Mouse (Mus musculus) neural tube, embryonic 15.5 days (tissue): ENCODE data around the gene Cd177. TPM values are rescaled to one million over a fixed set of nuclear protein-coding genes. Genes with fewer than 3 reads are reported as not detected.
"Not testable (repeated sequence)": the region's sequence is repeated elsewhere in the genome, so short reads cannot be mapped to it uniquely, and the experiment has no call there.

ENCODE experiments used
- ATAC-seq: fragments of 200-750 bp; cut with Nextera tagmentation; 2 replicates; pipeline ENCODE4 v1.8.0; 2017; ENCODE audit warnings: mild to moderate bottlenecking, moderate TSS enrichment, moderate library complexity; ENCODE audit not compliant: low FRiP score
- H3K27ac ChIP-seq: fragments of 300-500 bp; sonication (generic); replicated peaks from 2 replicates; pipeline ENCODE4 v1.5.1; 2015; ENCODE audit warnings: mild to moderate bottlenecking, inconsistent platforms
- H3K27me3 ChIP-seq: fragments of 300-500 bp; sonication (generic); replicated peaks from 2 replicates; pipeline ENCODE4 v1.6.1; 2015; ENCODE audit warnings: inconsistent platforms
- H3K36me3 ChIP-seq: fragments of 300-500 bp; sonication (generic); 2 replicates; pipeline ENCODE4 v1.6.1; 2015; ENCODE audit warnings: inconsistent platforms
- H3K4me1 ChIP-seq: fragments of 300-500 bp; sonication (generic); 2 replicates; pipeline ENCODE4 v1.6.1; 2015; ENCODE audit warnings: inconsistent platforms
- H3K4me2 ChIP-seq: fragments of 300-500 bp; sonication (generic); 2 replicates; pipeline ENCODE4 v1.6.1; 2015; ENCODE audit warnings: inconsistent platforms, mild to moderate bottlenecking, moderate library complexity
- H3K4me3 ChIP-seq: fragments of 300-500 bp; sonication (generic); replicated peaks from 2 replicates; pipeline ENCODE4 v1.5.1; 2015; ENCODE audit warnings: mild to moderate bottlenecking, inconsistent platforms
- H3K9ac ChIP-seq: fragments of 300-500 bp; sonication (generic); replicated peaks from 2 replicates; pipeline ENCODE4 v1.6.1; 2015; ENCODE audit warnings: mild to moderate bottlenecking, inconsistent platforms
- H3K9me3 ChIP-seq: fragments of 300-500 bp; sonication (generic); replicated peaks from 2 replicates; pipeline ENCODE4 v1.6.1; 2016; ENCODE audit warnings: inconsistent platforms
- WGBS: fragments of 180-500 bp; shearing (Covaris S2); methylation state at CpG from one replicate; pipeline ENCODE4 v1.1.7; 2015; ENCODE audit warnings: mixed read lengths; 5-methylcytosine and 5-hydroxymethylcytosine counted together
- polyA plus RNA-seq: library from polyadenylated mRNA; unstranded; fragments of >200 nt; fragmentation: Nextera tagmentation; extraction: Ambion mirVana; gene quantifications from 2 replicates; pipeline ENCODE4 v1.2.1, GENCODE M21; 2015

Gene Cd177
- 0.19 and 0.20 TPM in 2 replicates for polyA plus RNA-seq

DNA sequence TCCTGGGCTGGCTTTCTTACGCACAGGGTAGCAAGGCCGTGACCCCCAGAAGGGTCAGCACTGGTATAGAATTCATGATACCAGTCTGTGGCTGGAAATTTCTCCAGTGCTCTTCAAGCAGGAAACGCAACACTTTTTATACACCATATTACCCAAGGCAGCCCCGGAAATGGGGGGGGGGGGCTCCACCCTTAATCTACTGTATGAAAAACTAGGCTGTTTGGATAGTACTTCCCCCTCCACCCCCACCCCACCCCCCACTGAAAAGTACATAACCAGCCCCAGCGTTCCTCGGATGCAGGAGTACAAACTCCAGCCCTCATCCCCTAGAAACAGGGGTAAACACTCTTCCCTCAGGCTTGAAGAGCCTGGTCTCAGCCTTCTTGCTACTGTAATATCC is at the start of gene Cd177:
TSS of gene Cd177 (minus strand) at position 101 of the 400 bp plus-strand sequence.
- Histone ChIP-seq H3K9ac (no peak within 1 kb of the TSS), H3K4me1 (no peaks in the 10 kb centered on the region), H3K4me3 (no peak within 1 kb of the TSS), H3K27ac (no peak within 1 kb of the TSS), H3K9me3 (no peaks in the 10 kb centered on the region), H3K27me3 (no peaks in the 10 kb centered on the region), H3K4me2 (no peak within 1 kb of the TSS), H3K36me3 (no peaks in the 10 kb centered on the region)
- 86% methylated on average over 6 of the region's 6 CpGs for WGBS
- no peak for ATAC-seq

DNA sequence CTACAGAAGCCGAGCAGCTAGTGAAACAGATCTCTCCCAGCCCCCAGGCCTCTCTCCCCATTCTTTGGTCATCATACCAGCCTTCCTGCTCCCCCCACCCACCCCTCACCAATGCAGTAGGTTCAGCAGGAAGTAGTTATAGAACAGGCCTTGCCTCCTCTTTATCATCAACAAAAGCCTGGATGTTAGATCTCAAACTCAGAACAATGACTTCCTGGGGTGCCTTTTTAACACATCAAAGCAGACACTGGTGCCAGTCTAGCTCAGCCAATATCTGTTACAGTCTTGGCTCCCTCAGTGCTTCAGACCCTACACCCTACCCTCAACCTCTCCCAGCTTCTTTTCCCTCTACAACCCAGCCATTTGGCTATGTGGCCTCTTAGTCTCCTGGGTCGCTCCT is 48.9 kb upstream of the Cd177 start:
- ATAC-seq: no peak
- H3K27me3 ChIP-seq: no peaks in the 10 kb centered on the region
- H3K4me2 ChIP-seq: no peak overlapping the region
- H3K9ac ChIP-seq: no peak overlapping the region
- H3K4me1 ChIP-seq: 0 out of 2 replicates have a peak, but pooled peaks cover 5% of the 10 kb centered on the region
- no peak overlapping the region for H3K4me3 ChIP-seq
- H3K36me3 ChIP-seq: no peaks in the 10 kb centered on the region
- H3K9me3 ChIP-seq: no peaks in the 10 kb centered on the region
- no peak overlapping the region for H3K27ac ChIP-seq
- 30% methylated on average over 2 of the region's 2 CpGs for WGBS

DNA sequence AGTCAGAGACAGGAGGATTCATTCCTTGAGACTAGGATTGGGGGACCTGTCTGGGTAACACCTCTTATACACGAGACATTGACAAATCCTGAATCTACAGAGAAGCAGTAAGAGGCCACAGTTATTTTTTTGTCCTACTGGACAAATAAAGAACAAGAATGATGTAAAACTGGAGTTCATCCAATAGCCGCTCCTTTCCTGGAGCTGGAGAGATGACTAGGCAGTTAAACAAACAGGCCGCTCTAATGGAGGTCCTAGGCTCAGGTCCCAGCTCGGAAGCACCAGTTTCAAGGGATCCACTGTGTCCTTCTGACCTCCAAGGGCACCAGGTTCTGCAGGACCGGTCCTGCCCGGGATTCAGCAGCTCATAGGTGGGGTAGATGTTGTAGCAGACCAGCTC is 44.7 kb upstream of the Cd177 start:
- Histone ChIP-seq H3K27me3 (no peaks in the 10 kb centered on the region), H3K9ac (no peak overlapping the region), H3K36me3 (no peaks in the 10 kb centered on the region), H3K4me2 (no peak overlapping the region), H3K4me3 (no peak overlapping the region), H3K9me3 (no peaks in the 10 kb centered on the region), H3K4me1 (no peaks in the 10 kb centered on the region), H3K27ac (no peak overlapping the region)
- WGBS: 62% methylated on average over 6 of the region's 6 CpGs
- no peak for ATAC-seq

GRCm38 (mm10) chr7:24802149-24802767 is 42.1 kb upstream of the Cd177 start:
- 85% methylated on average over 7 of the region's 7 CpGs for WGBS

GRCm38 (mm10) chr7:24797918-24798317 is 37.8 kb upstream of the Cd177 start:
- 83% methylated on average over 1 of the region's 1 CpGs for WGBS
- Histone ChIP-seq H3K4me2 (no peak overlapping the region), H3K27me3 (no peaks in the 10 kb centered on the region), H3K4me3 (no peak overlapping the region), H3K9ac (no peak overlapping the region), H3K36me3 (no peaks in the 10 kb centered on the region), H3K9me3 (0 out of 2 replicates have a peak, but pooled peaks cover 11% of the 10 kb centered on the region), H3K4me1 (no peaks in the 10 kb centered on the region), H3K27ac (no peak overlapping the region)
- ATAC-seq: no peak

More at GRCm38 (mm10) chr7:24802149-24802767, 42.1 kb upstream of the Cd177 start:
- Histone ChIP-seq H3K9me3 (no peaks in the 10 kb centered on the region), H3K27me3 (no peaks in the 10 kb centered on the region), H3K27ac (no peak overlapping the region), H3K4me2 (no peak overlapping the region), H3K4me3 (no peak overlapping the region), H3K36me3 (no peaks in the 10 kb centered on the region), H3K9ac (no peak overlapping the region), H3K4me1 (no peaks in the 10 kb centered on the region)
- ATAC-seq: no peak

GRCm38 (mm10) chr7:24776918-24777317 is 16.8 kb upstream of the Cd177 start, which contains the start of gene Ceacam10:
Gene Ceacam10 (plus strand): TSS chr7:24777206.
- ATAC-seq, H3K4me2 ChIP-seq, H3K27me3 ChIP-seq, H3K4me3 ChIP-seq, H3K9ac ChIP-seq, H3K27ac ChIP-seq, H3K9me3 ChIP-seq, H3K4me1 ChIP-seq, H3K36me3 ChIP-seq: not testable (repeated sequence)
- WGBS: 44% methylated on average over 4 of the region's 4 CpGs

DNA sequence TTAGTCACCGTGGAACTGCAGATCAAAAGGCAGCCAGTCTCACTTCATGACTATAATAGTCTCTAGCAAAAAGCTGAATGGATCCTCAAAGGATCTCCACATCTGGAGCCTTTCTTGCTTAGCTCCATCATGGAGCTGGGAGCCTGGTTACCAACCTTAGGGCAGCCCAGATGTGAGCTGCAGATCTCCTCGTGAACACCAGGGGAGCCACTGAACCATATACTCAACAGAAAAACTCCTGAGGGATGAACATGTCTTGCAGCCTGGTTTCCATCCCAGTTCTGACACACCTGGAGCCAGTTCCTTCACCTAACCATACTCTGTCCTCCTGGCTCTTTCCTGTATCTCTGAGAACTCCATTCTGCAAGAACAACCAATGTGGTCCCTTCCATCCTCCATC is 16.0 kb upstream of the Cd177 start:
- no peak overlapping the region for H3K4me2 ChIP-seq
- 85% methylated on average over 2 of the region's 2 CpGs for WGBS
- H3K9me3 ChIP-seq: no peaks in the 10 kb centered on the region
- no peak overlapping the region for H3K4me3 ChIP-seq
- H3K4me1 ChIP-seq: no peaks in the 10 kb centered on the region
- H3K27me3 ChIP-seq: no peaks in the 10 kb centered on the region
- H3K9ac ChIP-seq: no peak overlapping the region
- no peak overlapping the region for H3K27ac ChIP-seq
- no peak for ATAC-seq
- no peaks in the 10 kb centered on the region for H3K36me3 ChIP-seq

DNA sequence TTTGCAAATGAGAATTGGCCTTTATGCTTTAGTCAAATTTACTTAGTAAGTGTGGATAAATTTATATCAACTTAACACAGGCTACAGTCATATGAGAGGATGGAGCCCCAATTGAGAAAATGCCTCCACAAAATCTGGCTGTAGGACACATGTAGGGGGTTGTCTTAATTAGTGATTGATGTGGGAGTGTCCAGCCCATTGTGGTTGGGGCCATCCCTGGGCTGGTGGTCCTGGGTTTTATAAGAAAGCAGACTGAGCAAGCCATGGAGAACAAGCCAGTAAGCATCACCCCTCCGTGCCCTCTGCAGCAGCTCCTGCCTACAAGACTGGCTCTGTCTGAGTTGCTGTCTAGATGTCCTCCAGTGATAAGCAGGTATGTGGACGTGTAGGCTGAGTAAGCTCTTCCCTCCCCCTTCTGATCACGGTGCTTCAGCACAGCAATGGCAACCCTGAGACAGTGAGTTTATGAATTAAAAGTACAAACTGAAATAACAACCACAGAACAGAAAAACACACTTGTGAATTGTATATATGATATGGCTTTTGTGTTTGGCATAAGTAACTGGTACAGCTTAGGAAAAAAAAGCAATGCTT is 13.9 kb upstream of the Cd177 start:
- 62% methylated on average over 3 of the region's 3 CpGs for WGBS
- H3K9me3 ChIP-seq: no peaks in the 10 kb centered on the region
- no peaks in the 10 kb centered on the region for H3K4me1 ChIP-seq
- H3K27ac ChIP-seq: no peak overlapping the region
- no peaks in the 10 kb centered on the region for H3K27me3 ChIP-seq
- no peak overlapping the region for H3K9ac ChIP-seq
- ATAC-seq: no peak
- H3K4me2 ChIP-seq: no peak overlapping the region
- H3K36me3 ChIP-seq: no peaks in the 10 kb centered on the region
- H3K4me3 ChIP-seq: no peak overlapping the region

- H3K9me3 ChIP-seq: no peaks in the 10 kb centered on the region
- ATAC-seq: no peak
- no peak overlapping the region for H3K9ac ChIP-seq
- no peaks in the 10 kb centered on the region for H3K4me1 ChIP-seq
- no peak overlapping the region for H3K4me2 ChIP-seq
- H3K36me3 ChIP-seq: no peaks in the 10 kb centered on the region
- H3K4me3 ChIP-seq: no peak overlapping the region
- no peak overlapping the region for H3K27ac ChIP-seq
- H3K27me3 ChIP-seq: no peaks in the 10 kb centered on the region
Observed at GRCm38 (mm10) chr7:24771361-24771760, 11.2 kb upstream of the Cd177 start.

GRCm38 (mm10) chr7:24762574-24762973 is 2.5 kb upstream of the Cd177 start:
- Histone ChIP-seq H3K4me2 (no peak overlapping the region), H3K36me3 (no peaks in the 10 kb centered on the region), H3K4me3 (no peak overlapping the region), H3K9ac (no peak overlapping the region), H3K9me3 (no peaks in the 10 kb centered on the region), H3K27me3 (no peaks in the 10 kb centered on the region), H3K27ac (no peak overlapping the region), H3K4me1 (no peaks in the 10 kb centered on the region)
- no peak for ATAC-seq
- WGBS: 94% methylated on average over 8 of the region's 8 CpGs

GRCm38 (mm10) chr7:24761161-24761560 is 1.1 kb upstream of the Cd177 start:
- H3K4me1 ChIP-seq: no peaks in the 10 kb centered on the region
- ATAC-seq: no peak
- no peaks in the 10 kb centered on the region for H3K36me3 ChIP-seq
- H3K9ac ChIP-seq: no peak overlapping the region
- H3K27ac ChIP-seq: no peak overlapping the region
- 78% methylated on average over 6 of the region's 6 CpGs for WGBS
- no peak overlapping the region for H3K4me3 ChIP-seq
- no peak overlapping the region for H3K4me2 ChIP-seq
- H3K9me3 ChIP-seq: no peaks in the 10 kb centered on the region
- H3K27me3 ChIP-seq: no peaks in the 10 kb centered on the region

DNA sequence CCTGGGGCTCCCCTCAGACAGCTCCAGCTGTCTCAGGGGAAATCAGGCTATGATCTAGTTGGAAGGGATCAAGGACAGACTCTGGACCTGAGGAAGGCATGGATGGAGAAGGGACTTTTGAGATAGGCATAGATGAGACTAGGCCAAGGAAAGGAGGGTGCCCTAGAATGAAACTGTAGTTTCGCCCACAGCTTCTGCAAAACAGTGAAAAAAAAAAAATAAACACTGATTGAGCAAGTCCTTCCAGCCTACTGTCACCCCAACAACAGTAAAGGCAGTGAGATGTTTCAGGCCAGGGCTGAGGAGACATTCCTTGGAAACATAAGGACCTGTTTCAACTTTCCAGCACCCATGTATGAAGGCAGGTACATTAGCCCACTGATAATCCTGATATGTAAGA is 1.6 kb downstream of the Cd177 start:
- no peak overlapping the region for H3K4me3 ChIP-seq
- ATAC-seq: no peak
- no peak overlapping the region for H3K27ac ChIP-seq
- H3K9me3 ChIP-seq: no peaks in the 10 kb centered on the region
- H3K4me2 ChIP-seq: no peak overlapping the region
- no peaks in the 10 kb centered on the region for H3K27me3 ChIP-seq
- H3K9ac ChIP-seq: no peak overlapping the region
- H3K4me1 ChIP-seq: no peaks in the 10 kb centered on the region
- no peaks in the 10 kb centered on the region for H3K36me3 ChIP-seq
- 94% methylated on average over 1 of the region's 1 CpGs for WGBS
